Mouse (Mus musculus): ENCODE data around the gene Kif14. TPM values are rescaled to one million over a fixed set of nuclear protein-coding genes. Genes with fewer than 3 reads are reported as not detected.

Kif14 gene
- total and polyA plus RNA-seq, 2 experiments from 2014 or later: 0.79 to 4.8 TPM

DNA sequence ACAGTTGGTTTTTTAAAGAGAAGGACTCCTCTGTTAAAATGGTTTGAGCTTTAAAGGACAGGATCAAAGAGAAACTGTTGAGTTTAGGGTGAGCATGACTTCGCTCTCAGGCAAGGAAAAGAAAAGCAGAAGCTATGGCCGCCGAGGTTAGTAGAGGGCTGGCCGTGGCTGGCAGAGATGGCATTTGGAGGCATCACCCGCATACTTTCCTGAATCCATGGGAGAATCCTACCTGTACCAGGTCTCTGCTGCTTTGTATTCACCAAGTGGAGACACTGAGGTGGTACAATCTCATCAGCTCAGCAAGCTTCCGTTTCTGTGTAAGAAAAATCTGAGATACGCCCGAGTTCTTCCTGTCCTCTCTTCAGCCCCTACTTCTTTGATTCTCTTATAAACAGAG is 114.1 kb downstream of the Kif14 start:
- 83% methylated on average over 8 of the region's 8 CpGs for WGBS
- DNase-seq (ENCODE audit: low spot score) (no peak), ATAC-seq (ENCODE audit: insufficient read depth, low read depth) (no peak)

More for the DNA sequence above, 114.1 kb downstream of the Kif14 start:
- Histone ChIP-seq H3K27ac (ENCODE audit: low read depth) (no peak overlapping the region), H3K4me2 (ENCODE audit: low read depth, low read length) (no peak overlapping the region), H3K4me3 (ENCODE audit: low read depth, low read length) (no peak overlapping the region), H3K4me1 (ENCODE audit: control insufficient read depth, insufficient read depth) (0 out of 2 replicates have a peak, but pooled peaks cover 3% of the 10 kb centered on the region), H3K9ac (replicated peaks; ENCODE audit: low read depth, low read length) (no peak overlapping the region), H3K36me3 (replicated peaks; ENCODE audit: control insufficient read depth, insufficient read depth, low read length) (no peaks in the 10 kb centered on the region), H3K27me3 (ENCODE audit: control insufficient read depth, insufficient read depth, low read length) (no peaks in the 10 kb centered on the region), H3K9me3 (replicated peaks; ENCODE audit: control insufficient read depth, low read length) (no peaks in the 10 kb centered on the region)
- no peak for TF ChIP-seq CTCF (IDR thresholded peaks at IDR 0.05; ENCODE audit: low read depth)
- TF ChIP-seq EP300 (IDR thresholded peaks at IDR 0.05; ENCODE audit: low read depth): no peak

Other genes starting within 250 kb of the Kif14 start
- 0.42 and 0.70 TPM in 2 replicates for gene Inava, start 232.1 kb upstream of the Kif14 start, total RNA-seq (2014; rRNA removed; ENCODE audit: low replicate concordance)
- gene Inava, start 232.1 kb upstream of the Kif14 start, polyA plus RNA-seq (2015; fragmentation: Nextera tagmentation; extraction: Ambion mirVana): 0.21 TPM in 1 of 2 replicates, not detected in the other
- not detected in 2 replicates for gene Gpr25, start 205.5 kb upstream of the Kif14 start, total RNA-seq (2014; rRNA removed; ENCODE audit: low replicate concordance)
- not detected in 2 replicates for gene Gpr25, start 205.5 kb upstream of the Kif14 start, polyA plus RNA-seq (2015; fragmentation: Nextera tagmentation; extraction: Ambion mirVana)
- 16.4 and 17.4 TPM in 2 replicates for gene Camsap2, start 120.2 kb upstream of the Kif14 start, total RNA-seq (2014; rRNA removed; ENCODE audit: low replicate concordance)
- gene Camsap2, start 120.2 kb upstream of the Kif14 start, polyA plus RNA-seq (2015; fragmentation: Nextera tagmentation; extraction: Ambion mirVana): 3.7 and 4.5 TPM in 2 replicates
- 7.4 and 8.3 TPM in 2 replicates for gene Ddx59, start 51.1 kb upstream of the Kif14 start, total RNA-seq (2014; rRNA removed; ENCODE audit: low replicate concordance)
- 9.2 and 10.3 TPM in 2 replicates for gene Ddx59, start 51.1 kb upstream of the Kif14 start, polyA plus RNA-seq (2015; fragmentation: Nextera tagmentation; extraction: Ambion mirVana)
- gene Zfp281, start 158.6 kb downstream of the Kif14 start, total RNA-seq (2014; rRNA removed; ENCODE audit: low replicate concordance): 13.7 and 16.2 TPM in 2 replicates
- gene Zfp281, start 158.6 kb downstream of the Kif14 start, polyA plus RNA-seq (2015; fragmentation: Nextera tagmentation; extraction: Ambion mirVana): 7.4 and 8.3 TPM in 2 replicates

Measured in heart, postnatal 0 days (tissue).